Mouse (Mus musculus): ENCODE measurements around the gene Gm15737.
A peak's percentile ranks its signal among the peaks of the same experiment; 100 is the strongest.

Gene Gm15737

DNA sequence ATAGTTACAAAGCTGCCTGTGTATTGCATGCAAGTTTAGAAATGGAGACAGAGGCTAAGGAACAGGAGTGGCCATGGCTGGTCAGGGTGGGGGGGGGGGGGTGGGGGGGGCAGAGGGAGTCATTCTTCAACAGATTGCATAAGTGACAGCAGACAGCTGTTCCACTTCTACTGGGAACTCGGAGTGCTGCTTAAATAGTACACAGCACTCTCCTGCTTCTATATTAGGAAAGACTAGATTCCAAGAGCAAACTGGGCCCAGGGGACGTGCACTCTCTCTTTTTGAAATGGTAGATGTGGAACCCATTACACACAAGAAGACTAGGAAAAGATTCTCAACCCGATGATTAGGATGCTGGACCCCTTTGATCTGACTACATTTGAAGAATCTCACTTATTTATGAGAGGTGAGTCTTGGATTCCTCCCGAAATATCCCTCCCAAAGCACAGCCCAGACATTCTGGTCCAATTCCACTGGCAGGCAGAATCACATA is at the start of gene Gm15737:
Gene Gm15737 (plus strand): TSS at position 269 of the 493 bp plus-strand sequence.
- DNase-seq = no peak

DNA sequence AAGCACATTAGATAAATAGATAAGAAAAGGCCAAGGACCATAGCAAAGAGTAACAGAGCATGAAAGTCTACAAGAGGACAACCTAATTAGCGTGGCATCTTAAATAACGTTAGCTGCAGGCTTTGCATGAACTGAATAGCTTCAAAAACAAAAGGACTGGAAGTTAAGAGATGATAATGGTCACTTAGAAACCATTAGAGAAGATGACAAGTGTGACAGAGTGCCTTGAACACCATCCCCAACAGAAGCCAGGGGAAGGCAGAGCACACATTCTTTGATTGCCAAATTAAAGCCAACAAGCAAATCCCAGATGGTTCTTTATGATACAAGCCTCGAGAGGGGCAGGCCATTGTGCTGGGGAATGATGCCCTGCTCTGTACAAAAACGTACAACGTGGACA is 47.6 kb upstream of the Gm15737 start:
- no peak for DNase-seq

- DNase-seq = no peak
Measured at GRCm38 (mm10) chr6:92822006-92822405, 47.2 kb upstream of the Gm15737 start.

GRCm38 (mm10) chr6:92823991-92824390 is 45.2 kb upstream of the Gm15737 start:
- no peak for DNase-seq

- no peak for DNase-seq
Measured at GRCm38 (mm10) chr6:92826561-92826960, 42.6 kb upstream of the Gm15737 start.

GRCm38 (mm10) chr6:92827360-92827759 is 41.8 kb upstream of the Gm15737 start:
- no peak for DNase-seq

GRCm38 (mm10) chr6:92829148-92829547 is 40.0 kb upstream of the Gm15737 start:
- no peak for DNase-seq

DNA sequence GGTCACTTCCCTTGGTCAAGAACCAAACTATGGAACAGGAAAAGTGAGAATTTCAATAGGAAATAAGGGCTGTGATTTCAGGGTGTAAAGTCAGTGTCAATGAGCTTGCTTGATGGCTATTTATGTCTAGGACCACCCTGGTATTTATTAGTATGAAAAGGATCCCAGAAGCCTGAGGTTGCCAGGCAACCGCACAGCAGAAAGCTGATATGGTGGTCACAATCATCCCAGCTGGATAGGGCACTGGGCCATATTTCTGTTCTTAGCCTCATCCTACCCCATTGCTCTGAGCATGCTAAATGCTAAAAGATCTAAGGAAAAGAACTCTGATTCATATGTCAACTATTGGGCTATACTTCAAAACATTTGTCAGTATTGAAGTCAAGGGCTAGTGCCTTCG is 38.1 kb upstream of the Gm15737 start:
- DNase-seq = no peak

DNA sequence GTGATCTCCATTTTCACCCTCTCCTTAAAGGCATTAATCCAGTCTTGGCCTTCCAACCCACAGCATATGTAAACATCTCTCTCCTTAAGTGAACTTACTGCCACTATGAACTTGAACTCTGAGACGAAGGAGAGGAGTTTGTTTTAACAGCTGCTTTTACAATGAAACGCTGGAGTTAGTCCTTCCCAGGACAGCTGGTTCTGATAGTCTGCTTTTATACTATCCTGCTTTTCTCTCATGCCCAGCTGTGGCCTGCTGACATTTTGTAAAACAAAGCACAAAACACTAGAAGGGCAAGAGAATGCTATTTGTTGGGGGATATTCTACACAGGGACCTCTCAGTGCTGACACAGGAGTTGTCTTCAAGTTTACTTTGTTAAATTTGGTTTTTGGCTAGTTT is 27.2 kb upstream of the Gm15737 start:
- no peak for DNase-seq

DNA sequence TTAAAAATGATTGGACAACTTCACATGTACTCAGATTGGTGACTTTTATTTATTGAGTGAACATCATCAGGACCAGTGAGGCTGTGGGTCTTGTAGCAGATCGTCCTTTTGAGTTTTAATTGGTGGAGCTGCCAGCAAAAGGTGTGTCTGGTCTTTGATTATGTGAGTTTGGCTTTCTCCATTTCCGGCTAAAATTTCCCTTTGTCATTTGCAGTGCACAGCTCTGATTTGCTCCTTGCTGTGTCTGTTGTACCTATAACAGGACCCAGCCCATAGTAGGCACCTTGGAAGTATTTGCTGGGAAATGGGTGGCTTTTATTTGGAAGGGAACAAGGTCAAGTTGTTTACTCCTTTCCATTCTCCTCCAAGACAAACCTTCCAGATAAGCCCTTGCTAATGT is 25.7 kb upstream of the Gm15737 start:
- no peak for DNase-seq

DNA sequence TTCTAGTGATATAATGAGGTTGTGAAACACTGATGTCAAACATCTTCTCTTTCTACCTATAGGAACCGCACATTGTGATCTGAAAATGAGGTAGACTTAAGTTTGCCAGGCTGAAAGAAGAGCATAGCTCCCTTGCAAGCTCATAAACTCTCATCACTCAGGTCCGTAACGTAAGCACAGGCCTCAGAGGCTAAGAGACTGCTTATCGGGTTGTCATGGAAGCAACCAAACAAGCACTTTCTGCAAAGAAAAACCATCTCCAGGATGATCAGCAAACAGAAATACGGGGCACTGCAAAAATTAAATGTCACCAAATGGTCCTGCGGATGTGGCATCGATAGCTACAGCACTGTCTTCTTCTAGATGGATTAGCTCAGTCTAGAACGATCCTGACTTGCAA is 23.3 kb upstream of the Gm15737 start:
- no peak for DNase-seq

DNA sequence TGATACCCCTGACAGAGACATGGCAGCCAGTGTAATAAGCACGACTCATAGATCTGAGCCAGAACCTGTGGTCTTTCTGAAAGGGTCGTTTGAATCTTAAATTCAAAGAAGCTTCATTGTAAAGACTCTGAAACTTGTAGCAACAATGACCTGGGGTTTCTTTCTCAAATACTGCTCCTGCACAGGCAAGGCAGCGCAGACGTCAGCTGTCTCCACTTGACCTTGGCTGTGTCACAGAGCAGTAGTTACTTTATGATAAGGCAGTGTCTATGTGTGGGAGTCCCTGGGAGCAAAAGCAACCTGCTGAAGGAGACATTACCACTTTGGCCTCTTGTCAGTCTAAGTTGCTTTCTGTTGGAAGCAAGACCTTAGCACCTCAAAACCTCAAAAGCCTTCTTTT is 22.5 kb upstream of the Gm15737 start:
- DNase-seq = no peak

DNA sequence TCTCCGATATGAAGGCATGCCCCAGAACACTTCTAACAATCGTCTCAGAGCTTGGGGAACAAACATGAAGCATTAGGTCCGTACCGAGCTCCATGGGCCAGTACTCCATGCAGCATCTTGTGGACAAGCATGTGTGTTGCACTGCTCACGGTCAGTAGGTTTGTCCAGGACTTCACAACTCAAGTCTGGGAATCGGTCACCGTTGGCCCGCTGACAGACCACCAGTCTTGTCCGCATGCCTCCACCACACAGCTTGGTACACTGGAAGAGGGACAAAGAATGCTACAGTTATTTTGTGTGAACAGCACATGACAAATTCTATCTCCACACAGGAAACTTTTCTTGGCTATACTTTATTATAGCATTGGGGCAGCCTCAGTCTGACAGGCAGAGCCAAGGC is 19.9 kb upstream of the Gm15737 start:
- no peak for DNase-seq

GRCm38 (mm10) chr6:92850250-92850649 is 18.9 kb upstream of the Gm15737 start:
- peak; percentile 10 to 17 for DNase-seq

DNA sequence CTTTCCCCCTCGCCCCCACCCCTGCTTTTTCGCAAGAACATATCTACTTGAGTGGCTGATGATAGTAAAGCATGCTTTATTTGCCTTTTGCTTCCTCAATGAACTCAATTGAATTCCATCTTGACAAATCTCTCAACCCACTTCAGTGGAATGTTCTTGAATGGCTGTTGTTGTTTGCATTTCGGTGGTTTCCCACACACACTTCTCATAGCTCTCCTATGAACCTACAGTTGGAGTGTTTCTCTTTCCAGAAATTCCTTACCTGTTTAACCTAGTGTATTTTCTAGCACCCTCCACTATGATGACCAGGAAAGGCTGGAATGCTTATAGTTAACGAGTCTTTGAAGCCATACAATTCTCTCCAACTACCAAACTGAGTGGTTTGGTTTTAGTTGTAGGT is 14.3 kb upstream of the Gm15737 start:
- DNase-seq = no peak

DNA sequence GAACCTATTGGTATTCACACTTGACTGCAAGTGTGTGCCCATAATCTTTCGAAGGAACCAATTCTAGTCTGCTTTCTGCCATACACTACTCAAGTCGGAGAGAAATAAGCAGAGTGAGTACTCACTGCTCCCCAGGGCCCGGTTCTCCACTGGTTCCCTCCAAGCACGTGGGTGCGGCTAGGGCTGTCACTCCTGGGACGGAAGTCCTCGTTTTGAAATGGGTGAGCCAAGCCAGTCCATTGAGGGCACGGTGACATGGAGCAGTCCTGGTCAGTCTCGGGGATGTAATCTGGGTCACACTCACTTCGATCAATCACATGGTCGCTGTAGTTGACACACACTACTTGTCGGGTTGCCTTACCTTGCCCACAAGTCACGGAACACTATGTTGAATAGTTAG is 11.4 kb upstream of the Gm15737 start:
- DNase-seq = no peak

- no peak for DNase-seq
Measured at GRCm38 (mm10) chr6:92858721-92859510, 10.2 kb upstream of the Gm15737 start.

DNA sequence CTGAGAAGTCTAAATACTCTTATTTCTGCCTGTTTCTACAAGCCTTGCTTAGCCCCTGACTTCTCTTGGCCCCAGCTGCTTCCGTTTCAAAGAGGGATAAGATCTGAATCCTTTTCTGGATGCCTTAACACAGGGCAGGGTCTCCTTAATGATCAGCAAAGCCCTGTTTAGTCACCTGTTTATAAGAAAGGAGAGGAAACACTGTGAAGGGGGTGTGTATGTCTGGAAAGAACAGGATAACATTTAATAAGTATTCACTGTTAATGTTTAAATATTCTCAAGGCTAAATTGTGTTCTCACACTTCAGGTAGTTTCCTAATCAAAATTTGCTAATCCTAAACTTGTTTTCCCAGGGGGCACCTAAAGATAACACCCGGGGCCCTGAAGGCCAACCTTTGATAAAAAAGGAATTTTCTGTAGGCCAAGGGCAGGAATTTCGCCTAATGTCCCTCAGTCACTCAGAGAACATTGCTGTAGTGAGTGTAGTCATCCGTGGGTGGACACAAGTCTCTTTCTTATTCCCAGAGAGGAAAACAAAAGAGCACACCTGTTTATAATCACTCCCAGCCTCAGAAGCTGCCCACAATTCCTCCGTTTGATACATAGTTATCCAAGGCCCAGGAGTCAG is 8.8 kb upstream of the Gm15737 start:
- no peak for DNase-seq

DNA sequence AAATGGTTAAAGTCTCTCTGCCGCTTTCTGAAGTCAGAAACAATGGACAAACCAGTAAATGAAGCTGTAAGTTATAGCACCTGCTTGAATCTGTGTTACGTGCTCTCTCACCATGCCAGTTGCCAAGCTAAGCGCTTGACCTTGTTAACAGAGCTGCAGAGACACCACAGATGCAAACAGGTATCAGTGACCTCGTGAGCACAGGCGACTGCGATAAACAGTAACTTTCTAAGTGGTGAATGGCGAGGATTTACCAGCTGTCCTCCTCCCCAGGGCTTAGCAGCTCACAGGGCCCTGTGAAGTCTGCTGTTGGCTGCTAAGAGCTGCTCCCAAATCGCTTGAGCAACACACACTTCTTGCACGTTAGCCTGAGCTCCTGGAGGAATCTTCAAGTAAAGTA is 6.6 kb upstream of the Gm15737 start:
- no peak for DNase-seq

DNA sequence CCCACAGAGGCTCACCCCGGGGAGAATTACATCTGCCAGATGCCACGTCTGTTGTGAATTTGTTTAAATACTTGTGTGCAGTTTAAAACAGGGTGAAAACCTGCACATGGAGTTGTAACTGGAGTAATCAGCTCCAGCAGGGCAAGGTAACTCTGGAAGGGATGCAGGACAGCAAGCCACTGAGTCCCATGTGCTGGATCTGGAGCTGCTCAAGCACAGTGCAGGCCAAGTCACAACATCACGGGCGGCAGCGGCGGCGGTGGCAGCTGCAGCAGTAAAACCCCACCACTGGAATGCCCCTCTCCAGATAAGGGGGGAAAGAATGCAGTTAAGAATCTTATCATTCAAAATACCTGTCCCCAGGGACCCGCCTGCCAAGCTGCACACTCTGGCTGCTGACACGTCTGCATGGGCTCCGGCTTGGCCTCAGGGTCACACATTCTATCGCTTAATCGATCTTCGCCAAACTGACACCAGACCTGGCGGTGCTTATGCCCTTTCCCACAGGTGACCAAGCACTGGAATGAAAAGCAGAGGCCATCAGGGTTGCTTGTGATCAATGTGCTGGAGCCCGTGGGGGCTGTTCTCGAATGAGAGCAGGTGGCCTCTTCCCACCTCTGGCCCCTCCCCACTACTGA is 544 bp downstream of the Gm15737 start:
- no peak for DNase-seq

DNA sequence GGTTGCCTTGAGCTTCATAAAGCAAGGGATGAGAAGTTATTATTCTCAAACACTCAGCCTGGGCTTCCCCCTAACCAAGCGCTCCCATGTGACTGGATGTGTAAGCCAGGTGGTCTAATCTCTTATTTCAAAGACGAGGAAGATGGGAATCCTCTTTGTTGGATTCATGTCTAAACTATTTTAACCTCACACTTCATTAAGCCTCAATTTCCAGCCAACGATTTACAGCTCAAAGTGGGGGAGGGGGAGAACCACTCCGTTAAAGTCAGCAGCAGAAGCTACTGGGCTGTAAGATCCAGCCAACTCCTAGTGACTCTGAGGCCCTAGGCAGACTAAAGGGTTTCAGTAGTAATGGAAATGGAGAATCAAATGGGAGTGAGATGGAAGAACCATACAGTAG is 2.7 kb downstream of the Gm15737 start:
- DNase-seq = no peak

- DNase-seq = no peak
Measured at GRCm38 (mm10) chr6:92872766-92873165, 3.6 kb downstream of the Gm15737 start.

DNA sequence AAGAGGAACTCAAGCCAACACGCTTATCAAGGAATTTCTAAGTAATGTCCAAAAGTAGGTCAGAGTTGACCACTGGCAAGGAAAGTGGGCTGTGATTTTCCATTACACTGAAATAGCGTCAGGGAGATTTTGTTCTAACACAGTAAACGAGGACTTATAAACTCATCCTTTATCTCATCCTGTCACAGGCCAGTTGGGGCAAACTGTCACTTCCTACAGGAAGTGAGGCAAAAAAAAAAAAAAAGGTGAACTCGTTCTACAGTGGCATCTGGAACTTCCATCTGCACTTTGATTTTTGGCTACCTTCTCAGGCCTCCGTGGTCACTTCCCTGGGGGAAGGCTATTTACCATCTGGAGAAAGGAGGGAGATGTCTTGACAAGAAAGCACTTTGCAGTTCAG is 5.7 kb downstream of the Gm15737 start:
- DNase-seq = peak in 1 of 2 experiments; percentile 7

- no peak for DNase-seq
Measured at GRCm38 (mm10) chr6:92875340-92875739, 6.2 kb downstream of the Gm15737 start.
